Mouse (Mus musculus): ENCODE measurements around the gene Klk7. TPM values are rescaled to one million over a fixed set of nuclear protein-coding genes. Genes with fewer than 3 reads are reported as not detected.

The Klk7 gene
- polyA plus RNA-seq, 1 experiment, result not detected

DNA sequence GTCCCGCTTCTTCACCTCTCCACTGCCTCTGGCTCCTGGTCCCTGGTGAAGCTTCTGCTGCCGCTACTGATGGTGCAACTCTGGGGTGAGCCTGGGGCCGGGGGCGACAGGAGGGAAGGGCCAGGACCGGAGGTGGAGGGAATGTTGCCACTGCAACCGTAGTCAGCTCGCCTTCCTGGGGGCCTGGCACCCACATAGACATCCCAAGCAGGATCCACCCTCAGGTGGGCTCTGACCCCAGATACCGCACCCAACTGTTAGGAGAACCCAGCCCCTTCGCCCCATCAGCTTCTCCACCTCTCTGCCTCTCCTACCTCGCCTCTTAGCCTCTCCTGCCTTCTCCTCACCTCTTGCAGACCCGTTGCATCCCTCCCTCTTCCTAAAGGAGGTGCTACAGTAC is 29.6 kb upstream of the Klk7 start:
- no peak for DNase-seq
- H3K36me3 ChIP-seq (ENCODE audit: control insufficient read depth, insufficient read depth, low read length), result no peaks in the 10 kb centered on the region
- no peak overlapping the region for H3K4me3 ChIP-seq (ENCODE audit: insufficient read depth, low read depth, low read length)
- WGBS, result 91% methylated on average over 11 of the region's 11 CpGs
- no peaks in the 10 kb centered on the region for H3K4me1 ChIP-seq (ENCODE audit: control insufficient read depth, insufficient read depth, low read length)
- no peak for TF ChIP-seq POLR2A (IDR thresholded peaks at IDR 0.05; ENCODE audit: low read depth, low read length)
- no peak for TF ChIP-seq CTCF (conservative IDR thresholded peaks at IDR 0.05; ENCODE audit: insufficient read depth, insufficient read length, low read depth, low read length)
- H3K27ac ChIP-seq (ENCODE audit: insufficient read depth, low read depth, low read length), result no peak overlapping the region
- no peaks in the 10 kb centered on the region for H3K27me3 ChIP-seq (replicated peaks; ENCODE audit: control insufficient read depth, insufficient read depth, low read length)

DNA sequence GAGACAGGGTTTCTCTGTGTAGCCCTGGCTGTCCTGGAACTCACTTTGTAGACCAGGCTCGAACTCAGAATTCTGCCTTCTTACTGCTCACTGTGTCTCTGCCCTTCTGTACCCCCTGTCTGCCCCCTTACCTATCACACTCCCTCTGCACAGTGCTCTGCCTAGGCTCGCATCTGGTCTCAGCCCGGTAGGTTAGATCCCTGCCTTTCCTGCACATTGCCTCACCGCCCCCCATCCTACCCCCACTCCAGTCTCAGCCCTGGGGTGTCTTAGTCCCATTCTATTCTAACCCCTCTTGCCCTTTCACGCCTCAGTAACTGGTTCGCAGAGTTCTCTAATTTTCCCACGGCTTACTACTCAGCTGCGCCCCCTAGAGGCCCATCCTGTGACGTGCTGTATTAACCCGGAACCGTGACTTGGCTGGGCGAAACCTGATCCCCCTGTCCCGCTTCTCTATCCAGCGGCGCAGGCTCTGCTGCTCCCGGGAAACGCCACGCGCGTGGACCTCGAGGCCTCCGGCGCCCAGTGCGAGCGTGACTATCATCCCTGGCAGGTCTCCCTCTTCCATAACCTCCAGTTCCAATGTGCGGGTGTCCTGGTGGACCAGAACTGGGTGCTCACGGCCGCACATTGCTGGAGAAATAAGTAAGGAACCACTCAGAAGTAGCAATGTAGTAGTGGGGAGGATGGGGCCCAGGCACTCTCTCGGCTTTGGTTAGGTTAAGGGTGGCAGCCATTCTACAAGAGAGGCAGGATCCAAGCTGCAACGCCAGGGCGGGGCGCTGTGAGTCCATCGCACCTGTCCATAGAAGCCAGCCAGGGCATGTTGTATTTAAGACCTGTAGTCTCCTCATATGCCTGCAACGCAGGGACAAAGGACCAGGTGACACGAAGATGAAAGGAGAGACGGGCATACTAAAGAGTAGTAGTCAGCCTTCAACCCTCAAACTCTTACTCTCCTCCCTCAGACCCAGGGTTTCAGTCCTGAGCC is 28.5 kb upstream of the Klk7 start:
- Histone ChIP-seq H3K36me3 (ENCODE audit: control insufficient read depth, insufficient read depth, low read length) (no peaks in the 10 kb centered on the region), H3K27ac (ENCODE audit: insufficient read depth, low read depth, low read length) (no peak overlapping the region), H3K4me1 (ENCODE audit: control insufficient read depth, insufficient read depth, low read length) (no peaks in the 10 kb centered on the region), H3K4me3 (ENCODE audit: insufficient read depth, low read depth, low read length) (peak overlapping the region; percentile 2; the same call in 1 of the 2 replicates), H3K27me3 (replicated peaks; ENCODE audit: control insufficient read depth, insufficient read depth, low read length) (no peaks in the 10 kb centered on the region)
- peak; percentile 76 for DNase-seq
- WGBS, result 8% methylated on average over 36 of the region's 36 CpGs
- TF ChIP-seq CTCF (conservative IDR thresholded peaks at IDR 0.05; ENCODE audit: insufficient read depth, insufficient read length, low read depth, low read length), result peak; percentile 77
- no peak for TF ChIP-seq POLR2A (IDR thresholded peaks at IDR 0.05; ENCODE audit: low read depth, low read length)

DNA sequence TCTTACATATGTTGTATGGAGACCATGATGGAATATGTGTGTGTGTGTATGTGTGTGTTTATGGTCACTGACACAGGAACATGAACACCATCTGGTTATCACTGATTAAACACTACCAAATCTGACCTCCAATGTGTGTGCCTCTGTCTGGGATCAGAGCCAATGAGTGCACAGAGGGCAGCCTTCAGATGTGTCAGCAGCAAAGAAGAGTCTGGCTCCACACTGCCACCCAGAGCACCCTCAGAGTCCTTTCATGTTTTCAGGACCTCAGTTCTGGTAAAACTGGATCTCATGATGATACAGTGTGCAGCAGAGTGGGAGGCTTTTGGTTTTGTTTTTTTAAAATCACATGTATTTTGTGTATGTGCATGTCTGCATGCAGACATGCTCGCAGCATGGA is 25.8 kb upstream of the Klk7 start:
- 87% methylated on average over 1 of the region's 1 CpGs for WGBS
- Histone ChIP-seq H3K36me3 (ENCODE audit: control insufficient read depth, insufficient read depth, low read length) (no peaks in the 10 kb centered on the region), H3K27ac (ENCODE audit: insufficient read depth, low read depth, low read length) (no peak overlapping the region), H3K4me3 (ENCODE audit: insufficient read depth, low read depth, low read length) (no peak overlapping the region), H3K27me3 (replicated peaks; ENCODE audit: control insufficient read depth, insufficient read depth, low read length) (no peaks in the 10 kb centered on the region), H3K4me1 (ENCODE audit: control insufficient read depth, insufficient read depth, low read length) (no peaks in the 10 kb centered on the region)
- 0 out of 2 replicates have a peak, but pooled peaks have one; percentile 30 for TF ChIP-seq CTCF (conservative IDR thresholded peaks at IDR 0.05; ENCODE audit: insufficient read depth, insufficient read length, low read depth, low read length)
- TF ChIP-seq POLR2A (IDR thresholded peaks at IDR 0.05; ENCODE audit: low read depth, low read length), result no peak
- DNase-seq, result peak; percentile 39

DNA sequence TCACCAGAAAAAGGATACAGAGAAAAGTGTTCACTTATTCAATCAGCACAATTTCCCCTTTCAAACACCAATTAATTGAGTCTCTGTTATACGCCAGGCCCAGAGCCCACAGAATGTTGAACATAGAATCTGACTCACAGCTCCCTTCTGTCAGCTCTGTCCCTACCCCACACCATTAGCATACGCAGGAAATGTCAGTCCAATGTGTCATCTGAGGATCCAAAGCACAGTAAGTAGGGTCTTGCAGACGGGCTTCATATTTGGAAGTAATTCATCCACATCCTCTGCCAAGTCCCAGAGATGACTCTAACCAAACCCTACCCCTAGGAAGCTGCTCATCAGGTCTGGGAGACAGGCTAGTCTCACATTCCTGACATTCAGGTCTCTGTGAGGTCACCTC is 23.0 kb upstream of the Klk7 start:
- Histone ChIP-seq H3K27ac (ENCODE audit: insufficient read depth, low read depth, low read length) (no peak overlapping the region), H3K36me3 (ENCODE audit: control insufficient read depth, insufficient read depth, low read length) (no peaks in the 10 kb centered on the region), H3K27me3 (replicated peaks; ENCODE audit: control insufficient read depth, insufficient read depth, low read length) (no peaks in the 10 kb centered on the region), H3K4me1 (ENCODE audit: control insufficient read depth, insufficient read depth, low read length) (no peaks in the 10 kb centered on the region), H3K4me3 (ENCODE audit: insufficient read depth, low read depth, low read length) (no peak overlapping the region)
- no peak for DNase-seq
- WGBS, result 78% methylated on average over 3 of the region's 3 CpGs
- no peak for TF ChIP-seq CTCF (conservative IDR thresholded peaks at IDR 0.05; ENCODE audit: insufficient read depth, insufficient read length, low read depth, low read length)
- TF ChIP-seq POLR2A (IDR thresholded peaks at IDR 0.05; ENCODE audit: low read depth, low read length), result no peak

DNA sequence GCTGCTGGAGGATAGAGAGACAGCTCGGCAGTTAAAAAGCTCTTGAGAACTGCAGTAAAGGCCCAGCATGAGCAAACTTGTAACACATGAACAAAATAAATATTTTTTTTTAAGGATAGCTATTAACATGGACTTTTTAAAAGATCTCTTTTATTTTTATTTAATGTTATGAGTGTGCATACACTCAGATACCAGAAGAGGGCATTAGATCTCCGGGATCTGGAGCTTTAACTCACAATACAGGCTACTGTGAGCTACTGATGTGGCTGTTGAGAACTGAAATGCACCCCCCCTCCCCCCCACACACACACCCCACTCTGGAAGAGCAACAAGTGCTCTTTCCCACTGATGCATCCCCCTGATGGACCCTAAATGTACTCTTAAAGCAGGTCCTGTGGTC is 21.8 kb upstream of the Klk7 start:
- Histone ChIP-seq H3K36me3 (ENCODE audit: control insufficient read depth, insufficient read depth, low read length) (no peaks in the 10 kb centered on the region), H3K27me3 (replicated peaks; ENCODE audit: control insufficient read depth, insufficient read depth, low read length) (no peaks in the 10 kb centered on the region; the same call in 1 of the 2 replicates), H3K4me1 (ENCODE audit: control insufficient read depth, insufficient read depth, low read length) (no peaks in the 10 kb centered on the region), H3K4me3 (ENCODE audit: insufficient read depth, low read depth, low read length) (no peak overlapping the region), H3K27ac (ENCODE audit: insufficient read depth, low read depth, low read length) (no peak overlapping the region)
- TF ChIP-seq POLR2A (IDR thresholded peaks at IDR 0.05; ENCODE audit: low read depth, low read length) (no peak), CTCF (conservative IDR thresholded peaks at IDR 0.05; ENCODE audit: insufficient read depth, insufficient read length, low read depth, low read length) (no peak)
- DNase-seq, result no peak
- WGBS, result 64% methylated on average over 2 of the region's 2 CpGs

DNA sequence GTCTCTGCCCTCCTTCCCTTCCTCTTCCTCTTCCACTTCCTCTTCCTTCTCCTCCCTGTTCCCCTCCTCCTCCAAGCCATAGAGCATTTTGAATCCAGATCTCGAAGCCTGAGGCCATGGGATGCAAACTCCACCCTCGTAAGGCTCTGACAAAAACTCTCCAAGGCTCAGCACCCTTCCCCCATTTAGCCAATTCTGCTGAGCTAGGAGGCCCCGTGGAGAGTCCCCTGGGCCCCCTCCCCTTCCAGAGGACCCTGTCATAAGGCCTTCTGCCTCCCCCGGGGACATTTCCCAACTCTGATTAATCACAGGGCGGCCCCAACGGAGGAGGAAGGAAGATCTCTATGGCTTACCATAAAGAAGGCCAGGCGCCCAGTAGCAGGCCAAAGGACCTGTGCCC is 19.5 kb upstream of the Klk7 start, which contains the start of gene Klk9:
Klk9 (plus strand) TSS at position 301 of the 400 bp plus-strand sequence.
- TF ChIP-seq POLR2A (IDR thresholded peaks at IDR 0.05; ENCODE audit: low read depth, low read length), result no peak
- no peak for TF ChIP-seq CTCF (conservative IDR thresholded peaks at IDR 0.05; ENCODE audit: insufficient read depth, insufficient read length, low read depth, low read length)
- 76% methylated on average over 7 of the region's 7 CpGs for whole genome bisulfite sequencing

DNA sequence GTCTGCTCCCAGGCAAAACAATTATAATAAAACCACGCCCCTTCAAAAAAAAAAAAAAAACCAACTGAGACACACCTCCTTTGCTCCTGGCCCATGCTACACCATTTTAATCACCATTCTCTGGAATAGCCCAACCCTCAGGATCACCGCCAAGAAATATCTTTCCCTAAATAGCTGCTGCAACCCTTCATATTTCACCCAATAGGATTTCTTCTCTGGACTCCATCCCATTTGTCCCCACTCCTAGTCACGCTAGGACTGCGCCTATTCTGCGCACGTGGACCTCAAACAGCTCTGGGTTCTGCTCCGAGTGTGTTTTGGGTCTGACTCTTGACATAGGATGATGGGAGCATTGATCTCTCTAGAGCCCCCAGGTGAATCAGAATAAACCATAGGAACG is 14.7 kb upstream of the Klk7 start:
- H3K27ac ChIP-seq (ENCODE audit: insufficient read depth, low read depth, low read length), result no peak overlapping the region
- peak overlapping the region; percentile 45 for H3K4me3 ChIP-seq (ENCODE audit: insufficient read depth, low read depth, low read length)
- no peaks in the 10 kb centered on the region for H3K4me1 ChIP-seq (ENCODE audit: control insufficient read depth, insufficient read depth, low read length)
- DNase-seq, result no peak
- no peaks in the 10 kb centered on the region for H3K36me3 ChIP-seq (ENCODE audit: control insufficient read depth, insufficient read depth, low read length)
- H3K27me3 ChIP-seq (replicated peaks; ENCODE audit: control insufficient read depth, insufficient read depth, low read length), result no peaks in the 10 kb centered on the region; the same call in 1 of the 2 replicates
- 4% methylated on average over 8 of the region's 8 CpGs for WGBS
- TF ChIP-seq CTCF (conservative IDR thresholded peaks at IDR 0.05; ENCODE audit: insufficient read depth, insufficient read length, low read depth, low read length), result no peak
- no peak for TF ChIP-seq POLR2A (IDR thresholded peaks at IDR 0.05; ENCODE audit: low read depth, low read length)

More for the DNA sequence above, 19.5 kb upstream of the Klk7 start, which contains the start of gene Klk9:
- H3K36me3 ChIP-seq (ENCODE audit: control insufficient read depth, insufficient read depth, low read length), result no peaks in the 10 kb centered on the region
- DNase-seq, result no peak
- no peak within 1 kb of the TSS for H3K27ac ChIP-seq (ENCODE audit: insufficient read depth, low read depth, low read length)
- no peaks in the 10 kb centered on the region for H3K4me1 ChIP-seq (ENCODE audit: control insufficient read depth, insufficient read depth, low read length)
- no peak within 1 kb of the TSS for H3K4me3 ChIP-seq (ENCODE audit: insufficient read depth, low read depth, low read length)
- H3K27me3 ChIP-seq (replicated peaks; ENCODE audit: control insufficient read depth, insufficient read depth, low read length), result no peaks in the 10 kb centered on the region; the same call in 1 of the 2 replicates

Data from kidney, adult 2 months (tissue).